Mouse (Mus musculus): ENCODE results near the gene Luzp1. TPM values are rescaled to one million over a fixed set of nuclear protein-coding genes. Genes with fewer than 3 reads are reported as not detected.
A peak's percentile ranks its signal among the peaks of the same experiment; 100 is the strongest.

Gene Luzp1
- total and polyA plus RNA-seq, 3 experiments = 7.5 to 13.4 TPM; not detected in 1

- H3K9me3 ChIP-seq (replicated peaks; ENCODE audit: insufficient read depth, low read length) = no peaks in the 10 kb centered on the region
- peaks cover 0 to 20% of the 10 kb centered on the region in 2 experiments; a peak in 2 of 4 replicates for H3K36me3 ChIP-seq (ENCODE audit: control insufficient read depth in 1 of 2, insufficient read depth in 2 of 2, low read length in 2 of 2)
- H3K27me3 ChIP-seq (ENCODE audit: control insufficient read depth in 1 of 2, insufficient read depth in 2 of 2, low read length in 2 of 2) = no peaks in the 10 kb centered on the region
- peak; percentile 55 for DNase-seq (ENCODE audit: low read depth, low spot score)
- TF ChIP-seq SIN3A (IDR thresholded peaks at IDR 0.05; ENCODE audit: low read length) (no peak; the same call in 1 of the 2 replicates), CTCF (IDR thresholded peaks at IDR 0.05 in 2 of 3, conservative IDR thresholded peaks at IDR 0.05 in 1 of 3; ENCODE audit: control insufficient read depth in 1 of 3, insufficient read depth in 1 of 3, low read depth in 2 of 3, low read length in 3 of 3, poor library complexity in 1 of 3, severe bottlenecking in 1 of 3) (no peak), ZNF384 (IDR thresholded peaks at IDR 0.05; ENCODE audit: low read depth, low read length) (peak; percentile 82), SMC3 (IDR thresholded peaks at IDR 0.05; ENCODE audit: low read depth, low read length) (no peak), BHLHE40 (IDR thresholded peaks at IDR 0.05; ENCODE audit: borderline replicate concordance, low read depth, low read length) (no peak), ZMIZ1 (IDR thresholded peaks at IDR 0.05; ENCODE audit: low read depth, low read length) (no peak), EP300 (IDR thresholded peaks at IDR 0.05; ENCODE audit: low read depth in 1 of 2, low read length in 2 of 2) (0 out of 4 replicates have a peak, but pooled peaks of 1 of the 2 experiments have one; percentile 13), E2F4 (IDR thresholded peaks at IDR 0.05; ENCODE audit: borderline replicate concordance, low read depth, low read length) (no peak), ELF1 (IDR thresholded peaks at IDR 0.05; ENCODE audit: low read depth, low read length) (0 out of 2 replicates have a peak, but pooled peaks have one; percentile 34), TCF12 (IDR thresholded peaks at IDR 0.05; ENCODE audit: low read depth, low read length) (no peak), HCFC1 (IDR thresholded peaks at IDR 0.05; ENCODE audit: low read depth, low read length) (0 out of 2 replicates have a peak, but pooled peaks have one; percentile 14)
- peak overlapping the region; percentile 10 to 62; a peak in 3 of 4 replicates for H3K4me3 ChIP-seq (ENCODE audit: control insufficient read depth in 1 of 2, insufficient read depth in 1 of 2, low read depth in 2 of 2, low read length in 2 of 2)
- H3K4me1 ChIP-seq (ENCODE audit: control insufficient read depth in 1 of 2, insufficient read depth in 2 of 2, low read length in 2 of 2) = peaks cover 7 to 12% of the 10 kb centered on the region in 2 experiments
- H3K9ac ChIP-seq (ENCODE audit: control insufficient read depth, low read depth, low read length, poor library complexity, severe bottlenecking) = no peak overlapping the region
- 0 out of 2 replicates have a peak, but pooled peaks cover 2% of the 10 kb centered on the region for H3K79me2 ChIP-seq (ENCODE audit: control insufficient read depth, insufficient read depth, low read length, poor library complexity)
- peak overlapping the region; percentile 7 for H3K27ac ChIP-seq (ENCODE audit: control insufficient read depth, low read depth, low read length)
These were observed 36.1 kb downstream of the Luzp1 start for GRCm38 (mm10) chr4:136505426-136506215.

- peaks cover 0 to 13% of the 10 kb centered on the region in 2 experiments; a peak in 2 of 4 replicates for H3K36me3 ChIP-seq (ENCODE audit: control insufficient read depth in 1 of 2, insufficient read depth in 2 of 2, low read length in 2 of 2)
- H3K27me3 ChIP-seq (ENCODE audit: control insufficient read depth in 1 of 2, insufficient read depth in 2 of 2, low read length in 2 of 2) = no peaks in the 10 kb centered on the region
- H3K9ac ChIP-seq (ENCODE audit: control insufficient read depth, low read depth, low read length, poor library complexity, severe bottlenecking) = no peak overlapping the region
- no peak overlapping the region for H3K27ac ChIP-seq (ENCODE audit: control insufficient read depth, low read depth, low read length)
- peaks cover 2% of the 10 kb centered on the region; the same call in 1 of the 2 replicates for H3K79me2 ChIP-seq (ENCODE audit: control insufficient read depth, insufficient read depth, low read length, poor library complexity)
- peak; percentile 35 for DNase-seq (ENCODE audit: low read depth, low spot score)
- no peak overlapping the region for H3K4me3 ChIP-seq (ENCODE audit: control insufficient read depth in 1 of 2, insufficient read depth in 1 of 2, low read depth in 2 of 2, low read length in 2 of 2)
- peaks cover 8 to 9% of the 10 kb centered on the region in 2 experiments for H3K4me1 ChIP-seq (ENCODE audit: control insufficient read depth in 1 of 2, insufficient read depth in 2 of 2, low read length in 2 of 2)
- H3K9me3 ChIP-seq (replicated peaks; ENCODE audit: insufficient read depth, low read length) = no peaks in the 10 kb centered on the region
- TF ChIP-seq RAD21 (IDR thresholded peaks at IDR 0.05; ENCODE audit: low read depth, low read length) (peak; percentile 18), SMC3 (IDR thresholded peaks at IDR 0.05; ENCODE audit: low read depth, low read length) (peak; percentile 45), MAX (IDR thresholded peaks at IDR 0.05; ENCODE audit: low read length) (no peak), CTCF (IDR thresholded peaks at IDR 0.05 in 2 of 3, conservative IDR thresholded peaks at IDR 0.05 in 1 of 3; ENCODE audit: control insufficient read depth in 1 of 3, insufficient read depth in 1 of 3, low read depth in 2 of 3, low read length in 3 of 3, poor library complexity in 1 of 3, severe bottlenecking in 1 of 3) (peak; percentile 33 to 45 (median 39))
These were observed 40.3 kb downstream of the Luzp1 start for GRCm38 (mm10) chr4:136509857-136510256.

All from MEL (cell line).